Mouse (Mus musculus): Measurements from ENCODE around the gene Olfr832.
"Not testable (repeated sequence)": the region's sequence is repeated elsewhere in the genome, so short reads cannot be mapped to it uniquely, and the experiment has no call there.

Olfr832 gene

DNA sequence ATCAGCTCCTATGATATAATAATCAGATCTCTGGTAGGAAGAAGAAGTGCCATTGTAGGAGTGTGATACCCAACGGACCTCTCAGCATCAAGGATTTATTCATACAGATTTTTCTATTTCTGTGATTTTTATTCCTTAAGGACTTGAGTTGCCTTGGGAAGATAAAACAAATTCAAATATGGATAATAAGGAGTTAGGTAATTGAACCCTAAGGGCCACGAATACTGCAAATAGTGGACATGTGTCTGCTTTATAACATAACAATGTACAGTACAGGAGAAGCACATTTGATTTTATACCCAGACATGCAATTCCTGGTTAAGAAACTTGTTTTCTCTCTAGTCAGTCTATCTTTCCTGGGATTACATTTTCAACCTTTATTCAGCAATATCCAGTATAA is at the start of gene Olfr832:
Olfr832 (plus strand) TSS at position 301 of the 400 bp plus-strand sequence.
- DNase-seq (ENCODE audit: low spot score) = not testable (repeated sequence)

DNA sequence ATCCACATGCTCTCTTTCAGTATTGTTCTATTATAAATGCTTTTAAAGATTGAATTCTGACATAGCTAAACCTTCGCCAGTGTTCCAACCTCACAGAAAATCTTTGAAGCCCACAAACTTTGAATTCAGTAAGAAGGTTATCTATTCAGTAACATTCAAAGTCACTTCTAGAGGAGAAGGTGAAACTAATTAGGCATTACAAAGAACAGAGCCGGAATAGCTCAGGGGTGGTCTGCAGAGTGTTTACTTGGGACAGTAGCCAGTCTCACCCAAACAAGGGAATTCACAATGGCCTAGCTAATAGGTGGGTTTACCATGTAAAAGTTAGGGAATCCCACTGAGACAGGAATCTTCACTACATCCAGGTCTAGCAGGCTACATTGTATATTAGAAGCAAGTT is 29.2 kb upstream of the Olfr832 start:
- DNase-seq (ENCODE audit: low spot score) = not testable (repeated sequence)

DNA sequence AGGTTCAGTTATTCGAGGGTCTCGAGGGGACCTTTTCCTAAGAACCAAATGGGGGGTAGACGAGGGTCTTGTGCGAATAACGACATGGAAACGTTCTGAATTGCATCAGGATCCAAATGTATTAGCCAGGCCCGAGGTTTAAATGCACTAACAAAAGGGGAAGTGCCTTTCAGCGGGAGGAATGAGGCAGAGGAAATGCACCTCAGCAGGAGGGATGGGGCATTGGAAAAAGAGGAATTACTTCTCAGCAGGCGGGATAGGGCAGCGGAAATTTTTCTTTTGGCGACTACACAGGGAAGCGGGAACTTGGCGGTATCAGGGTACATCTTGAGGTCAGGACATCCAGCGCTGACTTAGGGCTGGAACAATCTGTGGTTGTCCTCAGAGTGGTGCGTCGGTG is 9.0 kb upstream of the Olfr832 start:
- DNase-seq (ENCODE audit: low spot score) = not testable (repeated sequence)

DNA sequence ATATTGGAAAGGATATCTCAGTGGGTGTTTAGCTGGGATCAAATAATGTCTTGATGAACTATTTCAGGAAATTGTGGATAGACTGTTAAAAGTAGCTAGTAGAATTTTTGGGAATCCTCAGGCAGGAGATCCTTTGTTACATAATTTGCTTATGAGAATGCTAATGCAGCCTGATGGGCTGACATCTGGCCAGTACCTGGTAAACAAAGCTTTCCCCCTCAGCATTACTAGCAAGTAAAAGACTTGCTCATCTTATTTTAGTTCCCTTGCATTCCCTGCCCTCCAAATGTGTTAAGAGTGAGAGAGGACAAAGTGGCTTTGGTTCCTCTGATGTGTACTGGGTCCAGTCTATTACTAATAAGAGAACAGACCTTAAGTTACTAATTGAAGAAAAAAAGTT is 25.1 kb downstream of the Olfr832 start:
- DNase-seq (ENCODE audit: low spot score) = no peak

DNA sequence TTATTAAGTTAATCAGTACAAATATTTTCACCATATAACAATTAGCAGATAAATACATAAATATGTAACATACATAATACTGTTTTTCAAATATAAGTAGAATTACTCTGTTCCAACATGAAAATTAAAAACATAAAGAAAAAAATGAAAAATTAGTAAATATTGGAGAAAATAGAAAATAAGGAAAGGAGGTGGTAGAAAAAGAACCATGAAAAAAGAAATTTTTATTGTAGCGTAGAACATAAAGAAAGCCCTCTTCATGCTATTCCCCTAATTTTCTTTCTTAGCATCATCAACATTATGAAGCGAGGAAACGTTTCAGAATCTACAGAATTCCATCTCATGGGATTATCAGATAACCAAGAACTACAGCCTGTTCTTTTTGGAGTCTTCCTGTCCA is 50.8 kb downstream of the Olfr832 start, which contains the start of gene Olfr834:
Olfr834 (plus strand) TSS at position 301 of the 400 bp plus-strand sequence.
- no peak for DNase-seq (ENCODE audit: low spot score)
